13 mouse cellular contexts compared by ENCODE assay signal in genomic region chr2:26312812-26313211, GRCm38 (mm10). TPM values are rescaled to one million over a fixed set of nuclear protein-coding genes. Genes with fewer than 3 reads are reported as not detected.
DNase-seq lines count a peak whose midpoint lies in the region; ATAC-seq and TF ChIP-seq lines count a peak whose summit lies in the region.
"Had no signal": no experiment of that assay in that cellular context is flagged by ENCODE, and none has a peak within 500 bp of the region (broad histone marks: within the 10 kb centered on the region; RNA-seq: fewer than 3 reads in every experiment).

No protein-coding gene starts in this region.

- no peak overlapping the region for H3K4me3 ChIP-seq in heart, postnatal 0 days (ENCODE audit: low read depth, low read length)
- no peak overlapping the region for H3K4me3 ChIP-seq in heart, embryonic 11.5 days (ENCODE audit: low read depth, low read length)
- no peak overlapping the region for H3K4me3 ChIP-seq in midbrain, postnatal 0 days (ENCODE audit: low read depth, low read length)
- H3K4me3 ChIP-seq in midbrain, embryonic 14.5 days (replicated peaks; ENCODE audit: low read depth, low read length) = no peak overlapping the region

- WGBS in heart, postnatal 0 days = 48% methylated on average over 2 of the region's 2 CpGs
- WGBS in heart, embryonic 11.5 days (ENCODE audit: insufficient replicate concordance) = 52% methylated on average over 2 of the region's 2 CpGs
- WGBS in midbrain, postnatal 0 days = 58% methylated on average over 2 of the region's 2 CpGs
- 67% methylated on average over 2 of the region's 2 CpGs for WGBS in midbrain, embryonic 14.5 days

- H3K36me3 ChIP-seq in heart, postnatal 0 days (replicated peaks; ENCODE audit: control insufficient read depth, insufficient read depth, low read length) = no peaks in the 10 kb centered on the region
- no peaks in the 10 kb centered on the region for H3K36me3 ChIP-seq in heart, embryonic 11.5 days (ENCODE audit: control insufficient read depth, insufficient read depth, low read length)
- no peaks in the 10 kb centered on the region for H3K36me3 ChIP-seq in midbrain, postnatal 0 days (ENCODE audit: insufficient read depth, low read length)
- H3K36me3 ChIP-seq in midbrain, embryonic 14.5 days (ENCODE audit: control insufficient read depth, insufficient read depth, low read length) = peaks cover 4% of the 10 kb centered on the region; the same call in 1 of the 2 replicates
- no peaks in the 10 kb centered on the region for H3K36me3 ChIP-seq in splenic B cell, adult 2 months (ENCODE audit: control insufficient read depth, insufficient read depth, low read length, poor library complexity, severe bottlenecking)

- ATAC-seq in heart, postnatal 0 days (ENCODE audit: insufficient read depth, low read depth) = no peak
- no peak for ATAC-seq in heart, embryonic 11.5 days (replicated peaks; ENCODE audit: insufficient number of reproducible peaks, low FRiP score, low TSS enrichment)
- ATAC-seq in midbrain, postnatal 0 days (ENCODE audit: low FRiP score) = no peak
- ATAC-seq in midbrain, embryonic 14.5 days (ENCODE audit: low FRiP score, low TSS enrichment) = no peak

- TF ChIP-seq CTCF in heart, postnatal 0 days (IDR thresholded peaks at IDR 0.05; ENCODE audit: low read depth) = peak; percentile 53
- peak; percentile 56 for TF ChIP-seq CTCF in midbrain, postnatal 0 days (IDR thresholded peaks at IDR 0.05)

- H3K27ac ChIP-seq in heart, postnatal 0 days (ENCODE audit: low read depth) = no peak overlapping the region
- H3K27ac ChIP-seq in heart, embryonic 11.5 days (ENCODE audit: low read depth, low read length) = no peak overlapping the region
- no peak overlapping the region for H3K27ac ChIP-seq in midbrain, postnatal 0 days (ENCODE audit: low read depth, low read length)
- no peak overlapping the region for H3K27ac ChIP-seq in midbrain, embryonic 14.5 days (replicated peaks; ENCODE audit: low read depth, low read length)

- H3K4me1 ChIP-seq in heart, postnatal 0 days (ENCODE audit: control insufficient read depth, insufficient read depth) = peaks cover 20% of the 10 kb centered on the region
- peaks cover 44% of the 10 kb centered on the region for H3K4me1 ChIP-seq in heart, embryonic 11.5 days (ENCODE audit: control insufficient read depth, insufficient read depth, low read length)
- H3K4me1 ChIP-seq in midbrain, postnatal 0 days (ENCODE audit: insufficient read depth, low read length) = peaks cover 14% of the 10 kb centered on the region
- H3K4me1 ChIP-seq in midbrain, embryonic 14.5 days (ENCODE audit: control insufficient read depth, insufficient read depth, low read length) = peaks cover 25% of the 10 kb centered on the region

- no peak overlapping the region for H3K4me2 ChIP-seq in heart, postnatal 0 days (ENCODE audit: low read depth, low read length)
- no peak overlapping the region for H3K4me2 ChIP-seq in heart, embryonic 11.5 days
- no peak overlapping the region for H3K4me2 ChIP-seq in midbrain, postnatal 0 days (ENCODE audit: low read depth, low read length, poor library complexity, severe bottlenecking)
- no peak overlapping the region for H3K4me2 ChIP-seq in midbrain, embryonic 14.5 days (ENCODE audit: low read length)

- no peak for TF ChIP-seq EP300 in heart, postnatal 0 days (IDR thresholded peaks at IDR 0.05; ENCODE audit: low read depth)

- H3K9ac ChIP-seq in heart, postnatal 0 days (replicated peaks; ENCODE audit: low read depth, low read length) = no peak overlapping the region
- no peak overlapping the region for H3K9ac ChIP-seq in heart, embryonic 11.5 days (ENCODE audit: low read depth, low read length)
- no peak overlapping the region for H3K9ac ChIP-seq in midbrain, postnatal 0 days (replicated peaks; ENCODE audit: low read length, poor library complexity, severe bottlenecking)
- H3K9ac ChIP-seq in midbrain, embryonic 14.5 days (replicated peaks; ENCODE audit: low read length) = no peak overlapping the region

- DNase-seq in heart, postnatal 0 days (ENCODE audit: low spot score) = no peak
- DNase-seq in midbrain, postnatal 0 days (ENCODE audit: low spot score) = no peak
- DNase-seq in midbrain, embryonic 14.5 days = no peak
- peak; percentile 56 to 57 for DNase-seq in cerebellum, postnatal 14 days
- peak; percentile 48 for DNase-seq in splenic B cell, adult 2 months (ENCODE audit: low read depth, low spot score)
- no peak for DNase-seq in c-Kit-positive CD71-positive TER-119-positive erythroid progenitor cells, embryonic 14.5 days (ENCODE audit: low spot score)
- no peak for DNase-seq in right cerebral cortex, postnatal 10 days (ENCODE audit: low spot score in 2 of 2)
- DNase-seq: adrenal gland, adult 8-10 months; heart, postnatal 4 days; spleen, adult 18-20 months; thymus, postnatal 36 days had no signal

- H3K27me3 ChIP-seq in heart, postnatal 0 days (ENCODE audit: control insufficient read depth, insufficient read depth, low read length) = no peaks in the 10 kb centered on the region
- no peaks in the 10 kb centered on the region for H3K27me3 ChIP-seq in heart, embryonic 11.5 days (ENCODE audit: control insufficient read depth, insufficient read depth, low read length)
- no peaks in the 10 kb centered on the region for H3K27me3 ChIP-seq in midbrain, postnatal 0 days (ENCODE audit: insufficient read depth, low read length)
- H3K27me3 ChIP-seq in midbrain, embryonic 14.5 days (ENCODE audit: control insufficient read depth, insufficient read depth, low read length) = no peaks in the 10 kb centered on the region
- H3K27me3 ChIP-seq in splenic B cell, adult 2 months (ENCODE audit: control insufficient read depth, insufficient read depth, low read length, poor library complexity, severe bottlenecking) = no peaks in the 10 kb centered on the region

- no peaks in the 10 kb centered on the region for H3K9me3 ChIP-seq in heart, postnatal 0 days (replicated peaks; ENCODE audit: control insufficient read depth, low read length)
- H3K9me3 ChIP-seq in heart, embryonic 11.5 days (replicated peaks; ENCODE audit: control insufficient read depth, low read length) = no peaks in the 10 kb centered on the region
- H3K9me3 ChIP-seq in midbrain, postnatal 0 days (ENCODE audit: low read length) = no peaks in the 10 kb centered on the region
- H3K9me3 ChIP-seq in midbrain, embryonic 14.5 days (ENCODE audit: control insufficient read depth, low read length) = no peaks in the 10 kb centered on the region

RNA-seq across cellular contexts. Expression of gene Gpsm1, which starts 2.5 kb away (rescaled TPM):
- 577 and 610 TPM in 2 replicates for total RNA-seq in heart, postnatal 0 days (2014; rRNA removed; ENCODE audit: low replicate concordance)
- polyA plus RNA-seq in heart, postnatal 0 days (2015; fragmentation: Nextera tagmentation; extraction: Ambion mirVana) = 146 and 148 TPM in 2 replicates
- 21.4 and 30.2 TPM in 2 replicates for polyA plus RNA-seq in heart, embryonic 11.5 days (2014; fragmentation: Nextera tagmentation; extraction: Ambion mirVana)
- 286 and 298 TPM in 2 replicates for total RNA-seq in midbrain, postnatal 0 days (2014; rRNA removed)
- 162 and 163 TPM in 2 replicates for polyA plus RNA-seq in midbrain, postnatal 0 days (2015; fragmentation: Nextera tagmentation; extraction: Ambion mirVana)
- 99.4 and 121 TPM in 2 replicates for polyA plus RNA-seq in midbrain, embryonic 14.5 days (2014; fragmentation: Nextera tagmentation; extraction: Ambion mirVana)

RNA-seq across cellular contexts. Expression of gene Ccdc187, which starts 18.5 kb away (rescaled TPM):
- total RNA-seq in heart, postnatal 0 days (2014; rRNA removed; ENCODE audit: low replicate concordance) = 0.61 and 0.97 TPM in 2 replicates
- polyA plus RNA-seq in heart, postnatal 0 days (2015; fragmentation: Nextera tagmentation; extraction: Ambion mirVana) = 0.04 TPM in 2 replicates
- 0.09 TPM in 1 of 2 replicates, not detected in the other for polyA plus RNA-seq in heart, embryonic 11.5 days (2014; fragmentation: Nextera tagmentation; extraction: Ambion mirVana)
- 2.8 and 3.7 TPM in 2 replicates for total RNA-seq in midbrain, postnatal 0 days (2014; rRNA removed)
- 0.16 and 0.23 TPM in 2 replicates for polyA plus RNA-seq in midbrain, postnatal 0 days (2015; fragmentation: Nextera tagmentation; extraction: Ambion mirVana)
- 0.11 and 0.20 TPM in 2 replicates for polyA plus RNA-seq in midbrain, embryonic 14.5 days (2014; fragmentation: Nextera tagmentation; extraction: Ambion mirVana)
- polyA plus RNA-seq: embryonic facial prominence, embryonic 11.5 days had no signal

RNA-seq across cellular contexts. Expression of gene Dnlz, which starts 39.1 kb away (rescaled TPM):
- total RNA-seq in heart, postnatal 0 days (2014; rRNA removed; ENCODE audit: low replicate concordance) = 20.2 and 23.0 TPM in 2 replicates
- 17.0 and 18.6 TPM in 2 replicates for polyA plus RNA-seq in heart, postnatal 0 days (2015; fragmentation: Nextera tagmentation; extraction: Ambion mirVana)
- polyA plus RNA-seq in heart, embryonic 11.5 days (2014; fragmentation: Nextera tagmentation; extraction: Ambion mirVana) = 26.3 and 28.0 TPM in 2 replicates
- total RNA-seq in midbrain, postnatal 0 days (2014; rRNA removed) = 27.4 and 34.3 TPM in 2 replicates
- 24.1 and 26.0 TPM in 2 replicates for polyA plus RNA-seq in midbrain, postnatal 0 days (2015; fragmentation: Nextera tagmentation; extraction: Ambion mirVana)
- polyA plus RNA-seq in midbrain, embryonic 14.5 days (2014; fragmentation: Nextera tagmentation; extraction: Ambion mirVana) = 27.9 and 28.1 TPM in 2 replicates

RNA-seq across cellular contexts. Expression of gene Card9, which starts 47.9 kb away (rescaled TPM):
- total RNA-seq in heart, postnatal 0 days (2014; rRNA removed; ENCODE audit: low replicate concordance) = 1.5 TPM in 1 of 2 replicates, not detected in the other
- 0.18 and 0.31 TPM in 2 replicates for polyA plus RNA-seq in heart, postnatal 0 days (2015; fragmentation: Nextera tagmentation; extraction: Ambion mirVana)
- polyA plus RNA-seq in heart, embryonic 11.5 days (2014; fragmentation: Nextera tagmentation; extraction: Ambion mirVana) = 0.38 and 0.59 TPM in 2 replicates
- 7.0 and 11.9 TPM in 2 replicates for total RNA-seq in midbrain, postnatal 0 days (2014; rRNA removed)
- 1.4 and 1.6 TPM in 2 replicates for polyA plus RNA-seq in midbrain, postnatal 0 days (2015; fragmentation: Nextera tagmentation; extraction: Ambion mirVana)
- 1.5 and 1.7 TPM in 2 replicates for polyA plus RNA-seq in midbrain, embryonic 14.5 days (2014; fragmentation: Nextera tagmentation; extraction: Ambion mirVana)

Comparison
In these comparisons a context has a peak if more than half of its experiments do, and no peak if none do; other contexts are left out.
1. DNase-seq: peak in cerebellum, postnatal 14 days (2 of 2) and splenic B cell, adult 2 months (single experiment); none in heart, postnatal 0 days (single experiment), midbrain, postnatal 0 days (single experiment), midbrain, embryonic 14.5 days (single experiment), c-Kit-positive CD71-positive TER-119-positive erythroid progenitor cells, embryonic 14.5 days (single experiment) and right cerebral cortex, postnatal 10 days (0 of 2).